Mouse (Mus musculus) liver, postnatal 0 days (tissue): ENCODE results near the gene Slc27a2. TPM values are rescaled to one million over a fixed set of nuclear protein-coding genes. Genes with fewer than 3 reads are reported as not detected.

Experiments used
- ATAC-seq: fragments of 200-750 bp; cut with Nextera tagmentation; 2 replicates; pipeline ENCODE4 v1.8.0; 2017; ENCODE audit warnings: mild to moderate bottlenecking, moderate library complexity
- DNase-seq: peaks from one replicate; pipeline ENCODE4 v3.0.0-alpha.2; 2016
- H3K27ac ChIP-seq: fragments of 300-500 bp; sonication (generic); 2 replicates; pipeline ENCODE4 v1.5.1; 2014; ENCODE audit warnings: antibody characterized with exemption, moderate library complexity, mild to moderate bottlenecking, low read depth
- H3K27me3 ChIP-seq: fragments of 300-500 bp; sonication (generic); 2 replicates; pipeline ENCODE4 v1.6.1; 2014; ENCODE audit warnings: low read length, control low read depth, mixed read lengths; ENCODE audit not compliant: insufficient read depth
- H3K36me3 ChIP-seq: fragments of 300-500 bp; sonication (generic); replicated peaks from 2 replicates; pipeline ENCODE4 v1.6.1; 2014; ENCODE audit warnings: mild to moderate bottlenecking, control low read depth, low read length, moderate library complexity, mixed read lengths; ENCODE audit not compliant: insufficient read depth
- H3K4me1 ChIP-seq: fragments of 300-500 bp; sonication (generic); 2 replicates; pipeline ENCODE4 v1.6.1; 2014; ENCODE audit warnings: antibody characterized with exemption, mild to moderate bottlenecking, control low read depth; ENCODE audit not compliant: insufficient read depth
- H3K4me2 ChIP-seq: fragments of 300-500 bp; sonication (generic); 2 replicates; pipeline ENCODE4 v1.6.1; 2014; ENCODE audit warnings: low read depth, mild to moderate bottlenecking, low read length, moderate library complexity, mixed read lengths
- H3K4me3 ChIP-seq: fragments of 300-500 bp; sonication (generic); 2 replicates; pipeline ENCODE4 v1.5.1; 2014; ENCODE audit warnings: low read depth, low read length
- H3K9ac ChIP-seq: fragments of 300-500 bp; sonication (generic); replicated peaks from 2 replicates; pipeline ENCODE4 v1.6.1; 2014; ENCODE audit warnings: mild to moderate bottlenecking, moderate library complexity
- H3K9me3 ChIP-seq: fragments of 300-500 bp; sonication (generic); 2 replicates; pipeline ENCODE4 v1.6.1; 2016; ENCODE audit warnings: mild to moderate bottlenecking, control low read depth, low read length, mixed read lengths
- CTCF ChIP-seq: sonication (generic); IDR thresholded peaks from 2 replicates; pipeline ENCODE4 v1.5.1; 2016; ENCODE audit warnings: antibody characterized with exemption, low read depth
- EP300 ChIP-seq: IDR thresholded peaks from 2 replicates; pipeline ENCODE4 v1.6.1; 2016; ENCODE audit warnings: antibody characterized with exemption, low read depth, mild to moderate bottlenecking
- WGBS: fragments of 180-500 bp; shearing (Covaris S2); extraction: QIAGEN DNeasy Blood & Tissue Kit; methylation state at CpG from one replicate; pipeline ENCODE4 v1.1.7; 2014; ENCODE audit not compliant: insufficient replicate concordance; 5-methylcytosine and 5-hydroxymethylcytosine counted together
- polyA plus RNA-seq: library from polyadenylated mRNA; unstranded; fragments of >200 nt; fragmentation: Nextera tagmentation; extraction: Ambion mirVana; gene quantifications from 2 replicates; pipeline ENCODE4 v1.2.1, GENCODE M21; 2015

Slc27a2 gene
- polyA plus RNA-seq, 1 experiment from 2014 or later: 1,036 TPM

DNA sequence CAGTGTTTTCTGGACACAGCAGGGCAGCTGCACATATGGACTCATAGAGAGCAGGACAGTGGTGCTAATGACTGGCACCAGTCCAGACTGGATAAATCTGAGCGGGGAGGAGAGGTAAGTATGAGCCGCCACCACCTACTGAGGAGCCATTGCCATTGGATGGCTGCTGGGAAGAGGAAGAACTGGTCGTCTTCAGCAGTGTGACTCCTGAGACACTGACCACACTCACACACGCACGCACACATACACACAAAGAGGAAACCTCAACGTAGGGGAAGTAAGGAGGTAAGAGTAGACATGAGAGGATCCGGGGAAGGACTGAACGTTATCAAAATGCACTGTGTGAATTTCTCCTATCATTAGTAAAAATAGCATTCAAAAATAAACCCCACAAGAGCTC, 24.7 kb upstream of the Slc27a2 start:
- ATAC-seq: no peak

GRCm38 (mm10) chr2:126530581-126530980, 21.6 kb upstream of the Slc27a2 start:
- Histone ChIP-seq H3K4me2 (no peak overlapping the region), H3K27me3 (no peaks in the 10 kb centered on the region), H3K27ac (no peak overlapping the region), H3K36me3 (no peaks in the 10 kb centered on the region), H3K4me1 (no peaks in the 10 kb centered on the region; the same call in 1 of the 2 replicates), H3K9me3 (no peaks in the 10 kb centered on the region), H3K9ac (no peak overlapping the region), H3K4me3 (no peak overlapping the region)
- ATAC-seq: no peak
- no peak for TF ChIP-seq EP300
- no peak for TF ChIP-seq CTCF
- WGBS: 35% methylated on average over 3 of the region's 3 CpGs
- DNase-seq: no peak

More for the DNA sequence above, 24.7 kb upstream of the Slc27a2 start:
- Histone ChIP-seq H3K27ac (no peak overlapping the region), H3K36me3 (no peaks in the 10 kb centered on the region), H3K4me2 (no peak overlapping the region), H3K9me3 (no peaks in the 10 kb centered on the region), H3K4me3 (no peak overlapping the region), H3K4me1 (peaks cover 2% of the 10 kb centered on the region; the same call in 1 of the 2 replicates), H3K9ac (no peak overlapping the region), H3K27me3 (no peaks in the 10 kb centered on the region)
- TF ChIP-seq EP300: no peak
- TF ChIP-seq CTCF: no peak
- 52% methylated on average over 8 of the region's 8 CpGs for WGBS
- DNase-seq: no peak

DNA sequence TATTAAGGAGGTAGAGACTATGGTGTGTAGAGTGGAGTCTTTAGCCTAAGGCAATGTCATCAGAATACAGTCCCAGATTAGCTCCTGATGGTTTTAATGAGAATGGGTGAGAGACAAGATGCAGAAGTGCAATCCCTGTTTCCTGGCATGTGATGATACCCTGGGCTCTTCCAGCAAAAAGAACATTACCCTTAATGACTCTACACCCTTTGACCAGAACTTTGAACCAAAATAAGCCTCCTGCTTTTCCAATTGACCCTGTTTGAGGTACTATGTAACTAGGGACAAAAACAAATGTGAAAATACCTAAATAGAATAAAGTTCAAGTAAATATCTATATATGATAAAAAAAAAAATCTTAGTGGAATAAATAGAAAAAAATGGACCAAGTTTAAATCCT, 14.6 kb upstream of the Slc27a2 start:
- no peak overlapping the region for H3K27ac ChIP-seq
- H3K36me3 ChIP-seq: no peaks in the 10 kb centered on the region
- H3K4me1 ChIP-seq: peaks cover 4% of the 10 kb centered on the region; the same call in 1 of the 2 replicates
- no peak for TF ChIP-seq CTCF
- no peak for TF ChIP-seq EP300
- ATAC-seq (peak; percentile 54; the same call in 1 of the 2 replicates), DNase-seq (no peak)
- no peak overlapping the region for H3K9ac ChIP-seq
- H3K4me2 ChIP-seq: no peak overlapping the region
- H3K4me3 ChIP-seq: no peak overlapping the region
- no peaks in the 10 kb centered on the region for H3K27me3 ChIP-seq
- no peaks in the 10 kb centered on the region for H3K9me3 ChIP-seq

DNA sequence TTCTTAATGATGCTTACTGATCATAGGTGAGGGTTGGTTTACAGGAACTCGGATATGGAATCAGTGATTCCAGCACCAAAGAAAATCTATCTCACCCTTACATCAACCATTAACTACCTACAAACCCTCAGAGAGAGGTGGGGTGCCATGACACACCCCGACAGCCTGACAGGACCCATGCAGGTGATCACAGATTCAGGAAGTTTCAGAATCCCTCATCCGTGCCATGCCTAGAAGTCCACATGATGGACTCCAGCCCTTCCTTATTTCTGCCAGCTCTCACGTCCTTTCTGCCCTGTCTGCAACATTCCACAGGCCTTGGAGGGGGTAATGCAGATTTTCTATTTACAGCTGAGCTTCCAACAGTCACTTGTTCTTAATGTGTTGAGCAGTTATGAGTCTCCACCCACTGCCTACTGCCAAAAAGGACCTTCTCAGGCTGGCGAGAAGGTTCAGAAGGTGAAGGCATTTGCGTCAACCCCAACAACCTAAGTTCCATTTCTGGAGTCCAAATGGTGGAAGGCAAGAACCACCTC, 11.7 kb upstream of the Slc27a2 start:
- Histone ChIP-seq H3K4me1 (peaks cover 4% of the 10 kb centered on the region; the same call in 1 of the 2 replicates), H3K27ac (no peak overlapping the region), H3K9me3 (no peaks in the 10 kb centered on the region), H3K4me3 (no peak overlapping the region), H3K4me2 (no peak overlapping the region), H3K36me3 (no peaks in the 10 kb centered on the region), H3K9ac (no peak overlapping the region), H3K27me3 (no peaks in the 10 kb centered on the region)
- TF ChIP-seq CTCF (no peak), EP300 (no peak)
- 66% methylated on average over 6 of the region's 6 CpGs for WGBS
- no peak for DNase-seq
- no peak for ATAC-seq

DNA sequence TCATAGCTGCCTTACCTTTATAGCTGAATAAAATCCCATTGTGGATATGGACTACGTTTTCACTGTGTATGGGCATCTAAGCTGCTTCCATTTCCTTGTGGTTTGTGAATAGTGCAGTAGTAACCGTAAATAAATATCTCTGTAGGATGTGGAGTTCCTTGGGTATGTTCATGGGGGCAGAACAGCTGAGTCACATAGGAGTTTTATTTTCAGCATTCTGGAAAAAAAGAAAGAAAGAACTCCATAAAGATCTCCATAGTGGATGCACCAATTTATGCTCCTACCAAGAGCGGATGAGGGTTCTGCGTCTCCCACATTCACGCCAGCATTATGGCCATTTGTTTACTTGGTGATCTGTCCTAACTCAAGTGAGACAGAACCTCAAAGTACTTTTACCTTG, 10.0 kb upstream of the Slc27a2 start:
- ATAC-seq: no peak

GRCm38 (mm10) chr2:126545297-126545696, 6.9 kb upstream of the Slc27a2 start:
- DNase-seq (no peak), ATAC-seq (peak; percentile 78)
- TF ChIP-seq CTCF: no peak
- TF ChIP-seq EP300: peak; percentile 62; the same call in 1 of the 2 replicates
- no peaks in the 10 kb centered on the region for H3K27me3 ChIP-seq
- no peaks in the 10 kb centered on the region; the same call in none of the 2 replicates for H3K4me1 ChIP-seq
- no peaks in the 10 kb centered on the region for H3K9me3 ChIP-seq
- no peak overlapping the region for H3K4me3 ChIP-seq
- peak overlapping the region; percentile 29; the same call in 1 of the 2 replicates for H3K4me2 ChIP-seq
- no peak overlapping the region for H3K9ac ChIP-seq
- WGBS: 58% methylated on average over 5 of the region's 5 CpGs
- no peaks in the 10 kb centered on the region for H3K36me3 ChIP-seq
- peak overlapping the region; percentile 56 for H3K27ac ChIP-seq

More for the DNA sequence above, 10.0 kb upstream of the Slc27a2 start:
- TF ChIP-seq EP300 (no peak), CTCF (no peak)
- H3K27me3 ChIP-seq: no peaks in the 10 kb centered on the region
- H3K27ac ChIP-seq: no peak overlapping the region
- no peaks in the 10 kb centered on the region for H3K9me3 ChIP-seq
- no peak overlapping the region for H3K4me2 ChIP-seq
- no peak overlapping the region for H3K9ac ChIP-seq
- no peak overlapping the region for H3K4me3 ChIP-seq
- WGBS: 78% methylated on average over 5 of the region's 5 CpGs
- DNase-seq: no peak
- H3K4me1 ChIP-seq: peaks cover 4% of the 10 kb centered on the region; the same call in 1 of the 2 replicates
- H3K36me3 ChIP-seq: no peaks in the 10 kb centered on the region

DNA sequence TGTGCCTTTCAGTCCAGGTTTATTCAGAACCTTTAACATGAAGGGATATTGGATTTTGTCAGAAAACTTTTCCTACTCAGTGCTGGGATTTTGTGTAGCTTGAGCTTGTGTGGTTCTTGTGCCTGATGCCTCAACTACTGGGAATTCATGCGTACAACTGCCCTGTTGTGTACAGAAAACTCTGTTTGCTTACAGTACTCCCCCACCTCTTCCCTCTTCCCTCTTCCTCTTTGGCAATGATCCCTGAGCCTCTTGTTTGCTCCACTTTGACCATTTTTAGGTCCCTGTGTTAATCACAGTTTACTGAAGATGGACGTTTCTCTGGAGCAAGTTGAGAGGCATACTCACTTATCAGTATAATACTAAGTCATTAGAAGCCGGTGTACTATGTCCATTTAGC, 5.8 kb upstream of the Slc27a2 start:
- Histone ChIP-seq H3K27me3 (no peaks in the 10 kb centered on the region), H3K27ac (peak overlapping the region; percentile 67), H3K4me3 (no peak overlapping the region), H3K9me3 (no peaks in the 10 kb centered on the region), H3K4me1 (peaks cover 6% of the 10 kb centered on the region), H3K9ac (no peak overlapping the region), H3K36me3 (no peaks in the 10 kb centered on the region), H3K4me2 (no peak overlapping the region)
- TF ChIP-seq EP300 (no peak), CTCF (no peak)
- no peak for DNase-seq
- ATAC-seq: peak; percentile 30; the same call in 1 of the 2 replicates
- 54% methylated on average over 3 of the region's 3 CpGs for WGBS
